Mouse (Mus musculus): ENCODE measurements around the gene Apba3. TPM values are rescaled to one million over a fixed set of nuclear protein-coding genes. Genes with fewer than 3 reads are reported as not detected.

Apba3 gene
- polyA plus RNA-seq, 1 experiment from 2014 or later: 26.7 TPM

DNA sequence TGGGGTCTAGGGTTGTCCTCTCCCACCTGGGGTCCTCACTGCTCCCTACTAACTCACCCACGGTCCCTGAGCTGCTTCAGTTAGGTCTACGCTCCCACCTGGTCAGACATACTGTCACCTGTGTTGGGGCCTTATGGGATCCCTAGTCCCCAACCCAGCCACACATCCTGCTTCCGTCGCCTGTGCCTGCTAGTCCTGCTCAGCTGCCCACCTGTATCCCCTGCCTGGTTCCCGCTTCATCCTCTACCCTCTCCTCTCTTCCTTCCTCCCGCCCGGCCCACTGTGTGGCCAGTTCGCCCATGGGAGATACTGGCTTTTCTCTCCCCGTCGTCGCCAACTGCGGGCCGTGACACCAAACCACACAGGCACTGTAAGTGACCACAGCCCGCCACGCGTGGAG lies 48.8 kb downstream of the Apba3 start:
- DNase-seq (no peak), ATAC-seq (ENCODE audit: low read depth) (no peak)
- Histone ChIP-seq H3K36me3 (peaks cover 73% of the 10 kb centered on the region), H3K27ac (no peak overlapping the region), H3K4me2 (no peak overlapping the region), H3K4me1 (replicated peaks) (peaks cover 49% of the 10 kb centered on the region), H3K9ac (no peak overlapping the region), H3K4me3 (replicated peaks) (no peak overlapping the region), H3K27me3 (no peaks in the 10 kb centered on the region), H3K9me3 (replicated peaks) (no peaks in the 10 kb centered on the region)
- 81% methylated on average over 16 of the region's 16 CpGs for WGBS (ENCODE audit: insufficient replicate concordance)

DNA sequence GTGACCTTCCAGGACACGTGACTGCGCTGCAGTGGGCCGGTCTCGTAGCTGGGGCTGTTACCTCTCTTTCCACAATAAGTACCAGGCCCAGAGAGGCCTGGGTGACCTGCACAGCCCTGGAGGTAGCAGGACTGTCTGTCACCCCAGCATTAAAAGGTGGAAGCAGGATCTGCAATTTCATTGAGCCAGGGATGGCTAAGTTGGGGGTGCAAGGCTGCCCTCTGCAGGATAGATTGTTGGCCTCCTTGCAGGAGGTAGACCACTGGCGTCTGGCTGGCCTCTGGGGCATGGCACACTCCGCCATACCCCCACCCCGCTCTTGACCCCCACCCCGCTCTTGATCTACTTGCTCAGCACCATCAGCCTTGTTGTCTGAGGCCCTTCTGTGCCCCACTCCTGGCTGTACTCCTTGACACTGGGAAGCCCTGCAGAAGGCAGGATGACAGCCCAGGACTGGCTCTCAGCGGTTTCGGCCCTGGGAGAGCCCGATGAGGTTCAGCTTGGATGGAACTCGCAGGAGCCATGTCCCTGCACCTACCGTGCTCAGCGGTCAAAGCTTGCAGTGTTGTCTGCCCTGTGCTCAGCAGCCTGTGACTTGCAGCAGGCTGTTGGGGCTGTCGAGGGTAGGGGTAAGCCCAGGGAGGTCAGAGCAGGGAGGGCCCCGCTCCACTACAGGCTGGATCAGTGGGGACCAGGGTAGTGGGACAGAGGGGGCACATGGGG lies 49.7 kb downstream of the Apba3 start:
- 60% methylated on average over 16 of the region's 16 CpGs for WGBS (ENCODE audit: insufficient replicate concordance)
- H3K9ac ChIP-seq: peak overlapping the region; percentile 59
- H3K4me3 ChIP-seq (replicated peaks): peak overlapping the region; percentile 38
- no peaks in the 10 kb centered on the region for H3K9me3 ChIP-seq (replicated peaks)
- ATAC-seq (ENCODE audit: low read depth) (no peak), DNase-seq (no peak)
- peaks cover 64% of the 10 kb centered on the region for H3K36me3 ChIP-seq
- H3K4me2 ChIP-seq: peak overlapping the region; percentile 67
- peaks cover 49% of the 10 kb centered on the region for H3K4me1 ChIP-seq (replicated peaks)
- no peaks in the 10 kb centered on the region for H3K27me3 ChIP-seq
- peak overlapping the region; percentile 53 for H3K27ac ChIP-seq

DNA sequence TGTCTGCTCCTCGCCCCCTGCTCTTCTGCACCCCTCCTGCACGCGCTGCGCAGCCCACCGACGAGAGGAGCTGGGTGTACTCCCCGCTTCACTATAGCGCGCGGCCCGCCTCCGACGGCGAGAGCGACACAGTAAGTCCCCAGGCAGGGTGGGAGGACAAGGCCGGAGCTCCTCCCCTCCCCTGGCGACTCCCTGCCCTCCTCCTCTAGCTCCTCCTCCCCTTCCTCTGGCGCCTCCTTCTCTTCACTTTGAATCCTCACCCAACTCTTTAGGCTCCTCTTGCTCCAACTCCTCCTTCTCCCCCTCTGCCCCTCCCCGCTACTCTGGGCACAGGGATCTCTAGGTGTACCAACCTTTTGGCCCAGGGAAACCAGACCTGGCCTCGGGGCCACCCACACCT lies 50.5 kb downstream of the Apba3 start:
- Histone ChIP-seq H3K27me3 (no peaks in the 10 kb centered on the region), H3K36me3 (peaks cover 59% of the 10 kb centered on the region), H3K4me2 (peak overlapping the region; percentile 67), H3K4me3 (replicated peaks) (peak overlapping the region; percentile 38), H3K27ac (peak overlapping the region; percentile 53), H3K9ac (peak overlapping the region; percentile 59), H3K4me1 (replicated peaks) (peaks cover 56% of the 10 kb centered on the region), H3K9me3 (replicated peaks) (no peaks in the 10 kb centered on the region)
- ATAC-seq (ENCODE audit: low read depth) (no peak), DNase-seq (peak; percentile 60)
- WGBS (ENCODE audit: insufficient replicate concordance): 14% methylated on average over 20 of the region's 20 CpGs

DNA sequence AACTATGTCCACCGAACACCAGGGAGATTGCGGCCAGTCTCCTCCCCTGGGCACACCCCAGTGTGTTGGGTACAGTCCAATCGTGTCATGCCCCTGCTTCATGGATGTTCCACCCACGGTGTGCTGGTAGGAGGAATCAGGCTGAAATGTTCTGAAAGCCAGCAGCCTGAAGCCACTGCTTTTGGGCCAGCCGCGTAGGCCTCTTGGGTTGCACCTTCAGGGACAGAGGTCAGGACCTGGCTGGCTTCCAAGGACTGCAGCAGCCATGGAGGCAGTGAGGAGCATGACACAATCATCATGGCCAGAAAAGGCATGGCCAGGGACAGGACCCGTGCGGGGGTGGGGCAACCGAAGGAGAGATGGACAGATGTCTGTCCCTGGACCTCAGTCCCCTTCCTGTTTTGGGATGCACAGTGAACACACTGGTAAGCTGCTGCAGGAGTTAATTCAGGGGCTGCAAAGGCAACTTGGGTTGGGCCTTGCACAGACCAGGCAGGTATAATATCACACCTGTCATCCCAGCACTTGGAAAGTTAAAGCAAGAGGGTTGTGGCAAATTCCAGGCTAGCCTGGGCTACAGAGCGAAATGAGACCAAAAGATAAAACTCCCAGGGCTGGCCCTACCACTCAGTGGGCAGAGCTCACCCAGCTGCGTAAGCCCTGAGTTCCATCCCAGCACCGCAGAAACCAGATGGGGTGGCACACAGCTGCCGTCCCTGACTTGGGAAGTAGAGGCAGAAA lies 52.0 kb downstream of the Apba3 start:
- Histone ChIP-seq H3K4me3 (replicated peaks) (peak overlapping the region; percentile 99; the same call in 1 of the 2 replicates), H3K9me3 (replicated peaks) (no peaks in the 10 kb centered on the region), H3K36me3 (peaks cover 59% of the 10 kb centered on the region), H3K27me3 (no peaks in the 10 kb centered on the region), H3K27ac (peak overlapping the region; percentile 90), H3K4me1 (replicated peaks) (peaks cover 66% of the 10 kb centered on the region), H3K4me2 (peak overlapping the region; percentile 95), H3K9ac (peak overlapping the region; percentile 80)
- DNase-seq (no peak), ATAC-seq (ENCODE audit: low read depth) (no peak)
- 78% methylated on average over 13 of the region's 13 CpGs for WGBS (ENCODE audit: insufficient replicate concordance)

DNA sequence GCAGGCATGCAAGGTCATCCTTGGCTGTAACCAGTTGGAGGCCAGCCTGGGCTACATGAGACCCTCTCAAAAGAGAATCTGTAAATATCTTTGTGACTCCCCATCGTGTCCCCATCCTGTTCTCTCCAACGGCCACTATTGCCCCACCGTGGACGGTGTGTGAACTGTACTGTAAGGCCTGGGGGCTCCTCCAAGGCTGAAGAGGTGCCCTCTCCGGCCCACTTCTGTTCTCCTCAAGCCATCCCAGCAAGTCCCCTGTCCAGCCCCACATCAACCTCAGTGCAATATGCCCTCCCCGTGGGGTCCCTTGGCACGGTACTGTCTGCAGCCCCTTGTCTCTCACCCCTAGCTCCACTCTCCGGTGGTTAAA lies 52.6 kb downstream of the Apba3 start:
- ATAC-seq (ENCODE audit: low read depth): no peak
- Histone ChIP-seq H3K9ac (peak overlapping the region; percentile 80), H3K4me2 (peak overlapping the region; percentile 95), H3K9me3 (replicated peaks) (no peaks in the 10 kb centered on the region), H3K4me1 (replicated peaks) (peaks cover 67% of the 10 kb centered on the region), H3K36me3 (peaks cover 59% of the 10 kb centered on the region), H3K27me3 (no peaks in the 10 kb centered on the region), H3K4me3 (replicated peaks) (peak overlapping the region; percentile 99), H3K27ac (peak overlapping the region; percentile 90)
- no peak for DNase-seq
- WGBS (ENCODE audit: insufficient replicate concordance): 39% methylated on average over 8 of the region's 8 CpGs

DNA sequence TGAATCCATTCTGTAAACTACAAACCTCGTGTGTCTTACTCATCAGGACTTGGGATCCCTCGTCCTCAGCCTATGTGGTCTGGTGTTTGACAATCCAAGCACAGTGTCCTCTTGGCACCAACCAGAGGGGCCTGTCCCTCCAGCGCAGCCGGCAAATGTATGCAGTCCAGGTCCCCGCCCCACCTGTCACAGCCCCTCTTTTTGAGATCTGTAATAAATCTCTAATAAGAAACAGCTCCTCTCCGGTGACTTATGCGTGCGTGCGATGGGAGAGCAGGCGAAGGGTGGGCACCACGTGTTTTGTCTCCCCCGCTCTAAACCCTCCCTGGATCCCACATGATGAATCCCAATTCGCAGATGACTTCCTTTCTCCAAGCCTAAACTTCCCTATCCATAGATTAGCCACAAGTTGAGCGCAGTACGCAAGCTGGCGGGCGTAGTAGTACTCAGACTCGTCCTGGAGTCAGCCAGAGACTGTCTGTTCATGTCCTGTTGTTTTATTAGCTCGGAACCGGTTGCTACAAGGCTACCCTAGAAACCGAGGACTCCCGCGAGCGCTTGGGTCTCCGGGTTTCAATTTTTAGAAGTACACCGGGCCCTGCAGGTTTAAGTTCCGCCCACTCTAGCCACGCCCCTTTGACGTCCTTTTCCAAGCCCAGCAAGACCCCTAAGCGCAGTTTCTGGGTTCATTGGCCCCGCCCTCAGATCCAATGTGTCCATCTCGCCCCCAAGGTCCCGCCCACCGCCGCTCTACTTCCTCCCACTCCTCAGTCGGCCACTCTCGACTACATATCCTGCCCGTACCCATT lies 53.2 kb downstream of the Apba3 start:
- Histone ChIP-seq H3K36me3 (peaks cover 59% of the 10 kb centered on the region), H3K9ac (peak overlapping the region; percentile 80), H3K4me2 (peak overlapping the region; percentile 95), H3K27ac (peak overlapping the region; percentile 90), H3K27me3 (no peaks in the 10 kb centered on the region), H3K4me3 (replicated peaks) (peak overlapping the region; percentile 99), H3K9me3 (replicated peaks) (no peaks in the 10 kb centered on the region), H3K4me1 (replicated peaks) (peaks cover 67% of the 10 kb centered on the region)
- DNase-seq: peak; percentile 96
- WGBS (ENCODE audit: insufficient replicate concordance): under 1% methylated on average over 38 of the region's 38 CpGs
- ATAC-seq (ENCODE audit: low read depth): no peak

DNA sequence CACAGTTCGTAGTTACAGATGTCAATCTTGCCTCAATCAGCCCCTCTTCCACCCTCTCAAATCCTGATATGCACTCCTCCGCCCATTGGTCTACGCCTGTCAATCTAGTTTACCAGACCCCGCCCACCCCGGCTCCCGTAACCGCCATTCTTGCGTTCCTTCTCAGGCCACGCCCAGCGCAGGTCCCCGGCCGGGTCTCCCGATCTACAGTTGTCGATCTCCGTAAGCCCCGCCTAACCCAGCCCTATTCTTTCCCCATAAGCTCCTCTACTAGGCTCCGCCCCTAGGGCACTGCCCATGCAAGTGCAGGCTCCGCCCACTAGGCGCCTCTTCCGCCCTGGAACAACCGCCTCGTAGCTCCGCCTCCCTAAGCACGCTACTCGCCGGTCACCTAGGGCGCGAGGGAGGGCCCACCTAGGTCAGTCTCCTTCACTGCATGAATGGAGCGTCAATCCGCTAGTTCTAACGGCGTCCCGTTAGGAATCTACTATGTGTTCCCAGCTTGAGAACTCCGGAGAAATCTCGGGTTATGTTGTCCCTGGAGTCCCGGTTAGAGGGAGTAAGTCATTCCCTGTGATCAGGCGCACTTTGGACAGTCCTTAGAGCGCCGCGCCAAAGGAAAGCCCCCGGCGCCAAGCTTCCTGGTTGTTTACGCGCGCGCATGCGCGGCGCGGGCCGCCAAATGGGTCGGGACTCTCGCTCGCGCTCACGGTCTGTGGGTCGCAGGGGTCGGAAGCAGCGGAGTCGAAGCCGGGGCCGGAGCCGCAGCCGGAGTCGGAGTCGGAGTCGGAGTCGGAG lies 54.0 kb downstream of the Apba3 start, which contains the start of gene Cactin:
Gene Cactin, plus strand, starts transcription at position 554 of the 798 bp plus-strand sequence.
- H3K4me1 ChIP-seq (replicated peaks): peaks cover 64% of the 10 kb centered on the region
- peak within 1 kb of the TSS; percentile 99 for H3K4me3 ChIP-seq (replicated peaks)
- WGBS (ENCODE audit: insufficient replicate concordance): under 1% methylated on average over 68 of the region's 68 CpGs

DNA sequence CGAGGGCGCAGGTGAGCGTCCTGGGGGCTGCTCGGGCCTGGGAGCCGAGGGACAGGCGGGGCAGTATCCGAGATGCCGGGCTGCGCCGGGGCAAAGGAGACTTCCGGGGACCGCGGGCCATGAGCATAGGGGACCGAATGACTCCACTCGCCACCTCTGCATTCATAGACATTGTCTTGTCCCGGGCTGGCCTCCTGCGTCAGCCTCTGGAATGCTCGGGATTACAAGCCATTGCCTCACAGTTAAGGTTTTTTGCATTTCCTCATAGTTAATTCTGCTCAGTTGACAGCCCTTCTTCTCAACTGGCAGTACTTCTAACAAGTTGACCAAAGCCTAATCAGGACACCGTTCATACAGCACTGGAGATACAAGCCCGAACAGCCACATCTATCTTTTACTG lies 54.7 kb downstream of the Apba3 start:
- Histone ChIP-seq H3K27ac (peak overlapping the region; percentile 78), H3K9me3 (replicated peaks) (no peaks in the 10 kb centered on the region), H3K4me3 (replicated peaks) (peak overlapping the region; percentile 99), H3K4me1 (replicated peaks) (peaks cover 64% of the 10 kb centered on the region), H3K36me3 (peaks cover 59% of the 10 kb centered on the region), H3K27me3 (no peaks in the 10 kb centered on the region), H3K4me2 (peak overlapping the region; percentile 95), H3K9ac (peak overlapping the region; percentile 97)
- DNase-seq: no peak
- ATAC-seq (ENCODE audit: low read depth): no peak
- WGBS (ENCODE audit: insufficient replicate concordance): 1% methylated on average over 20 of the region's 20 CpGs

More for the DNA sequence above, 54.0 kb downstream of the Apba3 start, which contains the start of gene Cactin:
- Histone ChIP-seq H3K27me3 (no peaks in the 10 kb centered on the region), H3K4me2 (peak within 1 kb of the TSS; percentile 95), H3K9ac (peak within 1 kb of the TSS; percentile 97), H3K36me3 (peaks cover 59% of the 10 kb centered on the region), H3K27ac (peak within 1 kb of the TSS; percentile 90), H3K9me3 (replicated peaks) (no peaks in the 10 kb centered on the region)
- peak; percentile 85 for ATAC-seq (ENCODE audit: low read depth)
- DNase-seq: peak; percentile 100

DNA sequence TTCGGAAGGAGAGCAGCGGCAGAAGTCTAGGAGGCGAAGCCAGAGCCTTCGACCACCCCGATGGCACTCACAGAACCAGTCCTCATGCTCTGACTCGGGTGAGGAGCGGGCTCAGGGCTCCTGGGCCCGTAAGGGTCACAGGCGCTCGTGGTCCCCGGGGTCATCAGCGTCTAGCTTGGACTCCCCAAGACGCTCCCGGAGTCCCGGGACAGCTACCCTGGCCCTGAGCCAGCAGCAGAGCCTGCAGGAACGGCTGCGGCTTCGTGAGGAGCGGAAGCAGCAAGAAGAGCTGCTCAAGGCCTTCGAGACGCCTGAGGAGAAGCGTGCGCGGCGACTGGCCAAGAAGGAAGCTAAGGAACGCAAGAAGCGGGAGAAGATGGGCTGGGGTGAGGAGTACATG lies 55.7 kb downstream of the Apba3 start:
- Histone ChIP-seq H3K4me3 (replicated peaks) (peak overlapping the region; percentile 99), H3K9me3 (replicated peaks) (no peaks in the 10 kb centered on the region), H3K9ac (peak overlapping the region; percentile 97), H3K27me3 (no peaks in the 10 kb centered on the region), H3K4me1 (replicated peaks) (peaks cover 64% of the 10 kb centered on the region), H3K27ac (peak overlapping the region; percentile 78; the same call in 1 of the 2 replicates), H3K4me2 (peak overlapping the region; percentile 95), H3K36me3 (peaks cover 69% of the 10 kb centered on the region)
- no peak for ATAC-seq (ENCODE audit: low read depth)
- no peak for DNase-seq
- WGBS (ENCODE audit: insufficient replicate concordance): 94% methylated on average over 27 of the region's 27 CpGs

Measured in liver, embryonic 13.5 days (tissue).